Mouse (Mus musculus): ENCODE results near the gene BC107364.
"Not testable (repeated sequence)": the region's sequence is repeated elsewhere in the genome, so short reads cannot be mapped to it uniquely, and the experiment has no call there.

DNA sequence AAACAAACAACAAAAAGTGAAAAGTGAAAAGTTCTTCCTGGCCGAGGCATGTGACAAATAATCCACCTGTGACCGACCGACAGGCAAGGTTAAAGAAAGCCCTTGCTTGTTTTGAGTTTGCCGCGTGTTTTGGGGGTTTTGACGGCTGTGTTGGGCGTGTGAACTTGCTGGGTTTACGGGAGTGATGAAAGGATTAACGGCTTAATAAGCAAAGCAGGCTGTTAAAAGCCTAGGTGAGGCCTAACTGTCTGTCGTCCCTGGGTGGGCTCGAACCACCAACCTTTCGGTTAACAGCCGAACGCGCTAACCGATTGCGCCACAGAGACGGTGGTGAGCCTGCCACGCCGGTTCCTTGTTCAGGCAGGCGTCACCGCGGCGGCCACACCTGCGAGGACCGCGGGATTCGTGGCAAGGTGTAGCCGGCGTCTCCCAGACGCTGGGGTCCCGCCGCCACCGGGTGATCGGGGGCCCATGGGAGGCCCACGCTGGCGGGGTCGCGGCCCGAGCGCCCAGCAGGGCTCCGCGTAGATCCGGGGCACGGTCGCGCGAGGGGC is 6.9 kb upstream of the BC107364 start:
- TF ChIP-seq CTCF (IDR thresholded peaks at IDR 0.05; ENCODE audit: borderline replicate concordance, control insufficient read depth, extremely low read depth, insufficient read depth, low read length, poor library complexity); POLR2A (IDR thresholded peaks at IDR 0.05; ENCODE audit: control insufficient read depth, extremely low read depth, insufficient read depth, low read length, poor library complexity): not testable (repeated sequence)

Measured in thymus, adult 2 months (tissue).